Mouse (Mus musculus) heart, embryonic 10.5 days (tissue): ENCODE data around the gene Tex2. TPM values are rescaled to one million over a fixed set of nuclear protein-coding genes. Genes with fewer than 3 reads are reported as not detected.

ENCODE experiments used
- DNase-seq: peaks from one replicate; pipeline ENCODE4 v3.0.0-alpha.2; 2017; ENCODE audit warnings: low spot score
- H3K27ac ChIP-seq: fragments of 300-500 bp; sonication (generic); 2 replicates; pipeline ENCODE4 v1.5.1; 2016; ENCODE audit warnings: mild to moderate bottlenecking
- H3K27me3 ChIP-seq: fragments of 300-500 bp; sonication (generic); 2 replicates; pipeline ENCODE4 v1.6.1; 2016; ENCODE audit warnings: mild to moderate bottlenecking; ENCODE audit not compliant: poor library complexity, insufficient read depth, severe bottlenecking
- H3K36me3 ChIP-seq: fragments of 300-500 bp; sonication (generic); 2 replicates; pipeline ENCODE4 v1.6.1; 2016; ENCODE audit warnings: mild to moderate bottlenecking, moderate library complexity
- H3K4me1 ChIP-seq: fragments of 300-500 bp; sonication (generic); 2 replicates; pipeline ENCODE4 v1.6.1; 2016; ENCODE audit warnings: mild to moderate bottlenecking
- H3K4me3 ChIP-seq: fragments of 300-500 bp; sonication (generic); 2 replicates; pipeline ENCODE4 v1.5.1; 2016; ENCODE audit warnings: mild to moderate bottlenecking, moderate library complexity
- H3K9me3 ChIP-seq: fragments of 300-500 bp; sonication (generic); 2 replicates; pipeline ENCODE4 v1.6.1; 2016; ENCODE audit warnings: mild to moderate bottlenecking, moderate library complexity
- WGBS: fragments of 180-500 bp; shearing (Covaris S2); methylation state at CpG from one replicate; pipeline ENCODE4 v1.1.7; 2016; 5-methylcytosine and 5-hydroxymethylcytosine counted together
- polyA plus RNA-seq: library from polyadenylated mRNA; unstranded; fragments of >200 nt; fragmentation: Nextera tagmentation; extraction: Ambion mirVana; gene quantifications from 2 replicates; pipeline ENCODE4 v1.2.1, GENCODE M21; 2016

The Tex2 gene
- polyA plus RNA-seq, 1 experiment from 2014 or later = 12.5 TPM

DNA sequence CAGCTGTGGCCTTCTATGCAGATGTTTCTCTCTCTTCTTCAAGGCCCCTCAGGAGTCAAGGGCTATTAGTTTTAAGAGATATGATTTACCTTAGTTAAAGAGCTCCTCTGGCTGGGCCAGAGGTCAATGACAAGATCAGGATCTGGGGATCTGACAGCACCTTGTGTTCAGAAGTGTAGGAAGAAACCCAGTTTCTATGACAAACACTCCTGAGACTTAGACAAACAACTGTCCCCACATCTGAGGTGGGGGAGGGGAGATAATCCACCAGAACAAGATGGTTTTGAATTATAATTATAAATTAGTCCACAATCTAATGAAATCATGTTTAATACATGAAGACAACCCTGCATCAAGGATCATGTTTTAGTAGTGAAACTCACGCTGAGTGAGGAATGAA lies 134.5 kb downstream of the Tex2 start:
- Histone ChIP-seq H3K36me3 (no peaks in the 10 kb centered on the region; the same call in 1 of the 2 replicates), H3K9me3 (no peaks in the 10 kb centered on the region), H3K4me3 (no peak overlapping the region), H3K4me1 (peaks cover 4% of the 10 kb centered on the region; the same call in 1 of the 2 replicates), H3K27me3 (no peaks in the 10 kb centered on the region), H3K27ac (no peak overlapping the region)
- no peak for DNase-seq
- 66% methylated on average over 1 of the region's 1 CpGs for WGBS

DNA sequence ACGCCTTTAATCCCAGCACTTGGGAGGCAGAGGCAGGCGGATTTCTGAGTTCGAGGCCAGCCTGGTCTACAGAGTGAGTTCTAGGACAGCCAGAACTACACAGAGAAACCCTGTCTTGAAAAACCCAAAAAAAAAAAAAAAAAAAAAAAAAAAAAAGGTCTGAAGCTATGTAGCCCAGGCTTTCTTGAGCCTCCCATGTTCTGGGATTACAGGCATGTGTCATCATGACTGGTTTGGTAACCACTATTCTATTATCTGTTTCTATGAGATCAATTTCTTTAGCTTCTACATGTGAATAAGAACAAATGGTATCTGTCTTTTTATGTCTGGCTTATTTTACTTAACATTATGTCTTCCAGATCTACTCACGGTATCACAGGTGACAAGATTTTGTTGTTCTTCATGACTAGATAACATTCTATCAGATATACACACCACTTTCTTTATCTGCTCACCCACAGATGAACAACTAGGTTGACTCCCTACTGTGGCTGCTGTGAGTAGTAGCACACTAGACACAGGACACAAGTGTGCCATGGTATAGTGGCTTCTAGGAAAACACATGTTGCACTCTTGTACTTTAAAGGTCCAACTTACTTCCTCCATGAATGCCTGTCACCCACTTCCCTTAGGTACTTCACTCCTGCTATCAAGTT lies 135.6 kb downstream of the Tex2 start:
- WGBS = 84% methylated on average over 4 of the region's 4 CpGs
- no peaks in the 10 kb centered on the region for H3K27me3 ChIP-seq

DNA sequence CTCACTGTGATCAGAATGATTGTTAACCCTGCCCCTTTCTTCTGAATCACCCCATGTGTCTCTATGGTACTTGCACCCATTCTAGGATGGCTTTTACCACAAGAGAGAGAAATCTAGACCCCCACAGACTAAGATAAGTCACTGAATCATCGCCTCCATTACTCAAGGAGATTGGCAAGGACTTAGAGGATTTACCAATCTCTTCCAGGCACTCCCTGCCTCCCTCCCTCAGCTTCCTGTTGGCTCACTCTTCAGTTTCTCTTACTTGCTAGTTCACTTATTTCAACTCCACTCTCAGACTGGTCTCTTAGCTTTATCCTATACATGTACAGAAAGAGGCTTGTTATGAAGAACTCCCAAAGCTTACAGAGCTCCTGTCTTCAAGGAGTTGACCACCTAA lies 137.9 kb downstream of the Tex2 start:
- H3K9me3 ChIP-seq = no peaks in the 10 kb centered on the region
- 54% methylated on average over 1 of the region's 1 CpGs for WGBS
- no peak for DNase-seq

More for the DNA sequence above, 135.6 kb downstream of the Tex2 start:
- Histone ChIP-seq H3K4me1 (peaks cover 4% of the 10 kb centered on the region; the same call in 1 of the 2 replicates), H3K36me3 (no peaks in the 10 kb centered on the region; the same call in 1 of the 2 replicates), H3K27ac (no peak overlapping the region), H3K9me3 (no peaks in the 10 kb centered on the region), H3K4me3 (no peak overlapping the region)
- DNase-seq = no peak

DNA sequence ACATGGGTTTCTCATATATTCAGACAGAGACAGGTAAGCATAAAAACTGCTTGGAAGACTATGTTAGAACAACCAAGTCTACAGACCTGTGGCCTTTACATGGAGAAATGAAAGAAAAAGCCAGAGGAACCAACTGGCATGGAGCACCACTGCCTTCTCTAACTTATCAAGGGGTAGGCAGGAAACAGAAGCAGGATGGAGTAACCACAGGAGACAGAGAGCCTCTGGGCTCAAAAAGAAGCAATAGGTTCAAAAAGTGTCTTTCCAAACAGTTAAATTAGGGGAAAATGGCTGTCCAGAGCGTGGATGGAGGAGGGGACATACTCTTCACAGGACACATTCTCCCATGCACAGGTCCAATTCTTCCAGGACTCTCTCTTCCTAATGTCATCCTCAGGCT lies 141.6 kb downstream of the Tex2 start:
- no peak overlapping the region for H3K4me3 ChIP-seq
- H3K27me3 ChIP-seq = no peaks in the 10 kb centered on the region
- WGBS = 88% methylated on average over 1 of the region's 1 CpGs
- no peaks in the 10 kb centered on the region for H3K4me1 ChIP-seq
- H3K9me3 ChIP-seq = no peaks in the 10 kb centered on the region
- H3K27ac ChIP-seq = no peak overlapping the region
- no peak for DNase-seq
- no peaks in the 10 kb centered on the region for H3K36me3 ChIP-seq

More for the DNA sequence above, 137.9 kb downstream of the Tex2 start:
- Histone ChIP-seq H3K27me3 (no peaks in the 10 kb centered on the region), H3K4me3 (no peak overlapping the region), H3K27ac (no peak overlapping the region), H3K4me1 (peaks cover 4% of the 10 kb centered on the region; the same call in 1 of the 2 replicates), H3K36me3 (no peaks in the 10 kb centered on the region)

DNA sequence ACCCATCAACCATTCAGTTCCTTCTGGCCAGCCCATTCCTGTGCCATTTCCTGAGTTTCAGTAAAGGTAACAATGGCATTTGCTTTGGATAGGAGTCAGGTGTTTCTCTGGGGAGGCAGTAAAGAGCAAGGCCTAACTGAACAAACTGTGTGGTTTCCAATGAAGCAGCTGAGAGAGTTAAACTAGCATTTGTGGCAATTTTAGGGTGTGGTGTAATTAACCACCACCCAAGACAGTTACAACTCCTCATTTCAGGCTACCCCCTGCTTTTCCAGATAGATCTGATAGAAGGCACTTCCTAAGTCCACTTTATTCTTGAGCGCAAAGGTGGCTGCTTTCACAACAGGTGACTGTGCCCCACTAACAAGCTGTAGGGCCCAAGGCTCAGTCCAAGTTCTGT lies 144.7 kb downstream of the Tex2 start:
- Histone ChIP-seq H3K27ac (no peak overlapping the region), H3K9me3 (no peaks in the 10 kb centered on the region), H3K36me3 (no peaks in the 10 kb centered on the region), H3K4me1 (no peaks in the 10 kb centered on the region), H3K27me3 (no peaks in the 10 kb centered on the region), H3K4me3 (no peak overlapping the region)
- 93% methylated on average over 1 of the region's 1 CpGs for WGBS
- DNase-seq = no peak

DNA sequence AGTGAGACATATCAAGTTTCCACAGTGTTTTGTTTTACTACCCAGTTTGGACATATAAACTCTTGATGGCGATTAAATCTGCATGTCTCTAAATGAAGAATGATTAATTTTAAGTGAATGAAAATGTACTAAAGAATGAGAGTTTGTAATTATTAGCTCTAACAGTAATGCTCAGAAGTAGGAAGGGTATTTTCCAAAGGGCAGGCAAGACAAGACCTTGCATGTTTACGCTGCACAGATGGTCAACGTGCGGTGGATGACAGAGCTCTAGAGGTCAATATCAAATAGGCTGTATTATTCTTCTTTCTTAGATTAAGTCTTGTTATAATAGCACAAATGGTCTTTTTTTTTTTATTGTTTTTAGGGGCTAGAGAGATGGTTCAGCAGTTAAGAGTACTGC lies 147.3 kb downstream of the Tex2 start:
- Histone ChIP-seq H3K9me3 (no peaks in the 10 kb centered on the region), H3K36me3 (no peaks in the 10 kb centered on the region), H3K4me1 (peaks cover 15% of the 10 kb centered on the region), H3K4me3 (no peak overlapping the region), H3K27me3 (no peaks in the 10 kb centered on the region), H3K27ac (no peak overlapping the region)
- no peak for DNase-seq
- 88% methylated on average over 4 of the region's 4 CpGs for WGBS

DNA sequence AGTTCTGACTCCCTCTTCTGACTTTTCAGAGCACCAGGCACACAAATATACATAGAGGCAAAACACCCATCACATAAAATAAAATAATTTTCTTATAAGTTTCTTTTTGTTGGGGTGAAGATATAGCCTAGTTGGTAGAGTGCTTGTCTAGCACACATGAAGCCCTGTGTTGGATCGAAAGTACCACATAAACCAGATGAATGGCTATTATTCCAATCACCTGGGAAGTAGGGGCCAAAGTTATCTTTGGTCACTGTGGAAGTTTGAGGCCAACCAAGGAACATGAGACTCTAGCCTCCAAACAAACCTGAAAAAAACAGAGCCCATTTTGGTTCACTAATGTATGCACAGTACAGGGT lies 147.7 kb downstream of the Tex2 start:
- Histone ChIP-seq H3K27ac (no peak overlapping the region), H3K27me3 (no peaks in the 10 kb centered on the region), H3K36me3 (no peaks in the 10 kb centered on the region), H3K4me3 (no peak overlapping the region), H3K4me1 (peaks cover 15% of the 10 kb centered on the region), H3K9me3 (no peaks in the 10 kb centered on the region)
- no peak for DNase-seq
- WGBS = 95% methylated on average over 1 of the region's 1 CpGs

DNA sequence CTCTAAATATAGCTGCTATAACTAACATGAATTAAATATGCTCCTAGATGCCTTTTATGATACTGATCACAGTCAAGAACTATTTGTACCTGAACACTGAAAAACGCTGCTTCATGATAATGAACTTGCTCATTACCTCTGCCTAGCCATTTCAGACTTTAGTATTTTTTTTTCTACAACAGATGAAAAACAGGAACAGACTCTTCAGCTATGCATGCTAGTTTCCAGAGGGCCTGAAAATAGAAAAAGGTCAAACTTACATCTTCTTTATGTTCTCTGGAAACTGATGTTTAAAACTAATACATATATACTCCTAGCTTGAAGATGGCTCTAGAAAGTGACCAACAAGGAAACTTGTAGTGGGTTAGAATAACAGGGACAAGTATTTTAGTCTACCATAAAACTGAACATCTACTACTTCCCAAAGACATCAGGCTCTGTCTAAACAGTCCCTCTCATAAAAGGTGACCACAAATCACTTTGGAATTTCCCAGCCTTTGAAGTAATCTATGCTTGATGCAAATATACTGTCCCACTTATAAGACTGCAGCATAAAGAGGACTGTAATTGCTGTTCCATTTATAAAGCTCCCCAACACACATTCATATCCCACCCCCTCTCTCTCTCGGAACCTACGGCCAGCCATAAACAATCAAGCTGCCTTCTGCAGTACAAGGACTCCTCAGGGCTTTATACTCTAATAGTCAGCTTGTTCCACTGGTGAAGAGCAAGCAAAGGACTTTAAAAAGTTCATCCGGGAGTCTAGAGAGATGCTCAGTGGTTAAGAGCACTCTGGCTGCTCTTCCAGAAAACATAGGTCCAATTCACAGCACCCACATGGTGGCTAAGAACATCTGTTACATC lies 148.3 kb downstream of the Tex2 start:
- Histone ChIP-seq H3K27ac (no peak overlapping the region), H3K9me3 (no peaks in the 10 kb centered on the region), H3K27me3 (no peaks in the 10 kb centered on the region), H3K36me3 (no peaks in the 10 kb centered on the region), H3K4me3 (no peak overlapping the region), H3K4me1 (peaks cover 15% of the 10 kb centered on the region)
- no peak for DNase-seq
- WGBS = 88% methylated on average over 4 of the region's 4 CpGs

DNA sequence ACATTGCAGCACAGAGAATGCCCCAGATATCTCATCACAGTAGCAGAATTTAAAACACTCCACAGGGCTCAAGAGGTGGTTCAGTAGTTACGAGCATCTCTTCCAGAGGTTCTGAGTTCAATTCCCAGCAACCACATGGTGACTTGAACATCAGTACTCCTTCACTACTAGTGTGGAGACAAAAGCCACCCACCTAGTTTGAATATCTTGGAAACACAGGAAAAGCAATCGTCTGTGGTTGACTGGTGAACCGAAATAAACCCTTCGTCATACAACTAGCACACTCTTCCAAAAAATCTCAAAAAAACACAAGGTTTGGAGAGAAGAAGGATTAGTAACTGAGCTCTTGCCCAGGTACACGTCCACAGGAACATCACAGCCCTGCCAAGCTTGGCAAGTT lies 149.4 kb downstream of the Tex2 start:
- H3K27ac ChIP-seq = no peak overlapping the region
- no peaks in the 10 kb centered on the region for H3K9me3 ChIP-seq
- WGBS = 70% methylated on average over 5 of the region's 5 CpGs
- H3K36me3 ChIP-seq = no peaks in the 10 kb centered on the region
- no peak for DNase-seq
- H3K27me3 ChIP-seq = no peaks in the 10 kb centered on the region
- H3K4me1 ChIP-seq = peaks cover 17% of the 10 kb centered on the region
- H3K4me3 ChIP-seq = no peak overlapping the region

DNA sequence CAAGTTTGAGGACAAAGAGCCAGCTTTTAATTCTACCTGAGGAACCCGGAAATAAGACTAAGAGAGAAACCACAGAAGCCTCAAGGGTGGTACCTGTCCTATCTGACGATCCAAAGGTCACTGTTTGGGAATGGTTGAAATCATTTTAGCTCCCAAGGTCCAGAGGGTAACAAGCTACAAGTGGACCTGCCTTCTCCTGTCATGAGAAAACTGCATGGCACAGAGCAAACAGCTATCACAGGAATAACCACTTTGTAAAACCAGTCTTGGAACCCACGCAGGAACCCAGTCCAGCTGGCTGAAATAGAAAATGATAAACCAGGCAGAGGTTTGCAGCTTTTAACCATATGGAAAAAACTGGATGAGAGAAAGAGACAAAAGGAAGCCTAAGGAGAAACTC lies 150.9 kb downstream of the Tex2 start:
- Histone ChIP-seq H3K27me3 (no peaks in the 10 kb centered on the region), H3K4me3 (no peak overlapping the region), H3K9me3 (no peaks in the 10 kb centered on the region), H3K36me3 (no peaks in the 10 kb centered on the region), H3K4me1 (peaks cover 25% of the 10 kb centered on the region), H3K27ac (peak overlapping the region; percentile 47; the same call in 1 of the 2 replicates)
- peak; percentile 19 for DNase-seq
- WGBS = 66% methylated on average over 3 of the region's 3 CpGs

DNA sequence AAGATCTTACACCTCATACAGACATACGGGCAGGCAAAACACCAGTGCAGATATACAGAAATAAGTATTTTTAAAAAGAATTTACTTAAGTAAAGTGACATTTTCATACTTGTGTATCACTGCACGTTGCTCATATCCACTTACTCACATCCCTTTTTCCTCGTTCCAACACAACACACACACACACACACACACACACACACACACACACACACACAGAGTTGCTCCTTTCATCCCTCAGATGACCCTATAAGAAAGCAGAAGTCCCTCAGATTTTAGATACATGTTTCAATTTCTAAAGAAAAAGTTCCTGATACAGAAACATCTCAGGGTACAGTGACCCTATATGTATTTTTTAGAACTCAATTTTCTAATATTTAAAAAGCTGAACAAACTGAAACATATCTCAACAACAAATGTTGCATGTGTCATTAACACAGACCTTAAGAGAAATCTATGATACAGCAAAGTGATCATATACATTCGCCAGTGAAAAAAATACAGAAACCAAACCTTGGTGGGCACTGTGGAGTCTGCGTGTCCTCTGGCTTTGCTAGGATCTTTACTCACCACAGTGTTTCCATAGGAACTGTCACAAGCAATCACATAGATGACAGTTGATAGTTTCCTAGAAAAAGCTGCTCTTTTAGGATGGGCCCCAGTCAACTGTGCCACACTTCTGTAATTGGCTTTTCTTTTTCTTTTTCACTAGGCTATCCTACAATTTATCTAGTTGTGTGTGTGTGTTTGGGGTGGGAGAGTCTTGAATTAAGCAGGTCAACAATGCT lies 151.9 kb downstream of the Tex2 start:
- DNase-seq = peak; percentile 11
- Histone ChIP-seq H3K27ac (no peak overlapping the region), H3K4me3 (no peak overlapping the region), H3K9me3 (no peaks in the 10 kb centered on the region), H3K36me3 (0 out of 2 replicates have a peak, but pooled peaks cover 1% of the 10 kb centered on the region), H3K27me3 (no peaks in the 10 kb centered on the region), H3K4me1 (peaks cover 25% of the 10 kb centered on the region)
- 75% methylated on average over 5 of the region's 5 CpGs for WGBS

DNA sequence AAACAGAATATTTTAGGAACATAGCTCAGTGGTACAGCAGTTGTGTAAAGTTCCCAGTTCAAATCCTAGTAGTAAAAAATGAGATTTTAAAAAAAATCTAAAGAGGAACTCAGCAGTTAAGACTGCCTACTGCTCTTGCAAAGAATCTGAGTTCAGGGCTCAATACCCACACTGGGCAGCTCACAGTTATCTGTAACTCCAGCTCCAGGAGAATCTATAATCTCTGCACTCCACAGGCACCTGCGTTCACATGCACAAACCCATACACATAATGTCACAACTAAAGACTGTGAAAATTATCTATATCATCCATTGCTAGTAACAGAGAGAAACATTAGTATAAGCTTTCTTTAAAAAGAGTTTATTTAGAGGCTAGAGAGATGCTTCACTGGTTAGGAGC lies 152.6 kb downstream of the Tex2 start:
- no peak for DNase-seq
- Histone ChIP-seq H3K27ac (no peak overlapping the region), H3K4me3 (no peak overlapping the region), H3K4me1 (peaks cover 25% of the 10 kb centered on the region), H3K9me3 (no peaks in the 10 kb centered on the region), H3K27me3 (no peaks in the 10 kb centered on the region), H3K36me3 (0 out of 2 replicates have a peak, but pooled peaks cover 4% of the 10 kb centered on the region)
- 83% methylated on average over 1 of the region's 1 CpGs for WGBS

DNA sequence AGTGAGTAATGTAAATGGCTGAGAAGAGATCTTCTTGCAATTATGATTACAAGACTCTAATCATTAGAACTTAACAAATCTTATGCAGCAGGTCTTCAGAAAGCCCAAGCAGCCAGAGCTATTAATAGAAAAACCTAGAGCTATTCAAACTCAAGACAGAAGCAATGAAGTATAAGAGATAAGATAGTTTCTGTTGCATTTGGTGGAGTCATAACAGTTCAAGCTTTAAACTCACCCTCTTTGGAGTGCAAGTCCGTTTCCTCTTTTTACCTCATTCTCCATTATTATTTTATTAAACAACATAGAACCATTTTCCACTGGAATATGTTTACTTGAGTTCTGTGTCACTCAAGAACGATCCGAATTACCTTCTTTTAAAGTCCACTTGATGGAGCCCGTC lies 154.7 kb downstream of the Tex2 start:
- no peak overlapping the region for H3K27ac ChIP-seq

More for the DNA sequence above, 154.7 kb downstream of the Tex2 start:
- Histone ChIP-seq H3K9me3 (no peaks in the 10 kb centered on the region), H3K4me1 (peaks cover 25% of the 10 kb centered on the region), H3K36me3 (0 out of 2 replicates have a peak, but pooled peaks cover 4% of the 10 kb centered on the region), H3K4me3 (no peak overlapping the region), H3K27me3 (no peaks in the 10 kb centered on the region)
- 77% methylated on average over 4 of the region's 4 CpGs for WGBS
- no peak for DNase-seq
